Mouse (Mus musculus) megakaryocyte, embryonic 14.5 days (primary cell): Measurements from ENCODE around the gene Ctsf. TPM values are rescaled to one million over a fixed set of nuclear protein-coding genes. Genes with fewer than 3 reads are reported as not detected.
"Not testable (repeated sequence)": the region's sequence is repeated elsewhere in the genome, so short reads cannot be mapped to it uniquely, and the experiment has no call there.

ENCODE experiments used
- H3K27me3 ChIP-seq: replicated peaks from 2 replicates; pipeline ENCODE3; 2012; ENCODE audit warnings: inconsistent platforms
- H3K36me3 ChIP-seq: replicated peaks from 2 replicates; pipeline ENCODE3; 2012; ENCODE audit warnings: low read length, inconsistent platforms, mixed read lengths
- H3K4me1 ChIP-seq: 2 replicates; pipeline ENCODE4 v1.6.1; 2012; ENCODE audit warnings: inconsistent platforms
- H3K4me3 ChIP-seq: replicated peaks from 2 replicates; pipeline ENCODE3; 2012; ENCODE audit warnings: moderate library complexity, mild to moderate bottlenecking, inconsistent platforms
- H3K9me3 ChIP-seq: 2 replicates; pipeline ENCODE4 v1.6.1; 2012; ENCODE audit warnings: inconsistent platforms
- FLI1 ChIP-seq: IDR thresholded peaks from 2 replicates; pipeline ENCODE4 v1.6.1; 2012; ENCODE audit warnings: low read length, inconsistent platforms, mixed read lengths
- GATA1 ChIP-seq: IDR thresholded peaks from 3 replicates; pipeline ENCODE4 v1.6.1; 2012; ENCODE audit warnings: mixed read lengths, low read length, inconsistent platforms, borderline replicate concordance
- polyA plus RNA-seq: library from polyadenylated mRNA; stranded (reverse); fragments of >175 nt; gene quantifications from 2 replicates; pipeline ENCODE4 v1.2.3, GENCODE M21; 2012; ENCODE audit warnings: low replicate concordance; ENCODE audit not compliant: insufficient read depth

Gene Ctsf
- polyA plus RNA-seq, 1 experiment, result 7.3 TPM

DNA sequence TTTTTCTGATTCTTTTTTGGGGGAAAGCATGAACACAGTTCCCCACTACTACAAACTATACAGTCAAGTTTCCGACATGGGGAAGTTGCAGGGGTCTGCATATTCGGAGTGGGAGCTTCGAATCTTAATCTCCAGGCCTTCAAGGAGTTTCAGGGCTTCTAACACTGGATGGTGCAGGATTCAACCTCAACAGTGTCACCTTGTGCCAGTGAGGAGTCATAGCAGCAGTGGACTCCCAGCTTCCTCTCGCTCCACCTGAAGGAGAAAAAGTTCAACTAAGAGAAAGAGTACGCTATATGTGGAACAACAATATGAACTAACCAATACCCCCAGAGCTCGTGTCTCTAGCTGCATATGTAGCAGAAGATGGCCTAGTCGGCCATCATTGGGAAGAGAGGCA, 7.4 kb upstream of the Ctsf start:
- Histone ChIP-seq H3K27me3 (peaks cover 35% of the 10 kb centered on the region), H3K4me1 (peaks cover 3% of the 10 kb centered on the region; the same call in 1 of the 2 replicates), H3K36me3 (no peaks in the 10 kb centered on the region), H3K4me3 (no peak overlapping the region), H3K9me3 (no peaks in the 10 kb centered on the region)
- no peak for TF ChIP-seq FLI1
- TF ChIP-seq GATA1, result no peak

DNA sequence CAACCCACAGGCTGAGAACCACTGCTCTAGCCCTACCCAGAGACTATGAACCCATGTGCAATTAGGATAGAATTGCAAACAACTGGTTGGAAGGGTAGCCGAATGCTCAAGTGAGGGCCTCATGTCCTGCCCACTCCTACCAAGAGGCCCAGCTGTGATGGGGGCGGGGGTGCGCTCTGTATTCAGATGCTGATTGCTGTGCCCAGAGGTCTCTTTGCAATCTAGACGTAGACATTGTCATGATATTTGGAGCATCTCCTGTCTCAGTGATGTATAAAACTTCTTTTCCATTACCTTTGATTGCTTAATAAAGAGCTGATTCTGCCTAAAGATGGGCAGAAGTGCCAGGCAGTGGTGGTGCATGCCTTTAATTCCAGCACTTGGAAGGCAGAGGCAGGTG, 5.1 kb upstream of the Ctsf start:
- TF ChIP-seq FLI1 (no peak), GATA1 (no peak)
- Histone ChIP-seq H3K9me3 (no peaks in the 10 kb centered on the region), H3K36me3 (no peaks in the 10 kb centered on the region), H3K27me3 (peaks cover 45% of the 10 kb centered on the region), H3K4me3 (no peak overlapping the region), H3K4me1 (peaks cover 4% of the 10 kb centered on the region; the same call in 1 of the 2 replicates)

DNA sequence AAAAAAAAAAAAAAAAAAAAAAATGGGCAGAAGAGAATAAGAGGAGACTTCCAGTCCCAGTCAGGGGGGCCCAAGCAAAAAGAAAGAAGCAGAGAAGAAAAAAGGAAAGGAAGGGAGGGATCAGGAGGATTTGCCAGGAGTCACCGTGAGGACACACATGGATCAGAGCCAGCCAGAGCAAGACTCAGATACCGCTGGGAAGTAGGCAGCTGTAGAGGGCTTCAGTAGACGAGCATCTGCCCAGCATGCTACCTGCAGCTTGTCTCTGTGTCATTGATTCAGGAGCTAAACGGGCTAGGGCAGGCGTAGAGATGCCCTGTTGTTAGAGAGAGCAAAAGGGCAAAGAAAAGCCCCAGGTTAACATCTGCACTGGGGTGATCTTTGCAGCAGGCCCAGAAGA, 4.6 kb upstream of the Ctsf start:
- TF ChIP-seq FLI1 (no peak), GATA1 (no peak)
- Histone ChIP-seq H3K9me3 (no peaks in the 10 kb centered on the region), H3K36me3 (no peaks in the 10 kb centered on the region), H3K4me3 (no peak overlapping the region), H3K27me3 (peaks cover 48% of the 10 kb centered on the region), H3K4me1 (peaks cover 8% of the 10 kb centered on the region)

DNA sequence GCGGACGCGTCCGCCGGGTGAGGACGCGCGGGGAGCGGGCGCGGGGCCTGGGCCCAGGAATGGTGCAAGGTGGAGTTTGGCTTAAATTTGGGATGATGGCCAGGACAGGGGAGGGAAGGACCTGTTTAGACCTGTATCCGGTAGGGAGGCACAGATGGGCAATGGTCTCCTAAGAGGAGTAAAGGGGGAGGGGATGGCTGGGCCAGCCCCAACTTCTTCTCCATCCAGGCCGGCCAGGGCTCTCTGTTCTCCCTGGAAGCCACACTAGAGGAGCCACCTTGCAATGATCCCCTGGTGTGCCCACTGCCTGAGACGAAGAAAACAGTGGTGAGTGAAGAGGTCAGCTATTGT, 515 bp downstream of the Ctsf start:
- peaks cover 12% of the 10 kb centered on the region for H3K4me1 ChIP-seq
- peaks cover 75% of the 10 kb centered on the region for H3K27me3 ChIP-seq
- no peaks in the 10 kb centered on the region for H3K9me3 ChIP-seq
- no peaks in the 10 kb centered on the region for H3K36me3 ChIP-seq
- no peak for TF ChIP-seq FLI1
- TF ChIP-seq GATA1, result no peak
- peak overlapping the region; percentile 90 for H3K4me3 ChIP-seq

DNA sequence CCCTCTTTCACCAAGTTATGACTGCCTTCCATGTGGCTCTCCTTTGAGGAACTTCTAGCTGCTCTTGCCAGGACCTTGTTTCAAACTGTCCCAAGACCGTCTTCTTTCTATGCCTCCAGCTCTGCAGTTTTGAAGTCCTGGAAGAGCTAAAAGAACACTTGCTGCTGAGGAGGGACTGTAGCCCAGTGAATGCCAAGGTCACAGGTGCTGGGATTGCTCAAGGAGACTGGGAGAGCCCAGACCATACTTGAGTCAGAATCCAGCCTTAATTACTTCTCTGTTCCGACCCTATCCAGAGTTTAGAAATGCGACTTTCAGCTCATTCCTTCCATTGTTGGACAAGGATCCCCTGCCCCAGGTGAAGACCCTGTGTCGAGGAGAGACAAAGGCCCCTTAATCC, 1.0 kb downstream of the Ctsf start:
- Histone ChIP-seq H3K36me3 (no peaks in the 10 kb centered on the region), H3K4me3 (no peak overlapping the region), H3K27me3 (peaks cover 72% of the 10 kb centered on the region), H3K4me1 (peaks cover 12% of the 10 kb centered on the region), H3K9me3 (no peaks in the 10 kb centered on the region)
- TF ChIP-seq GATA1 (no peak), FLI1 (no peak)

DNA sequence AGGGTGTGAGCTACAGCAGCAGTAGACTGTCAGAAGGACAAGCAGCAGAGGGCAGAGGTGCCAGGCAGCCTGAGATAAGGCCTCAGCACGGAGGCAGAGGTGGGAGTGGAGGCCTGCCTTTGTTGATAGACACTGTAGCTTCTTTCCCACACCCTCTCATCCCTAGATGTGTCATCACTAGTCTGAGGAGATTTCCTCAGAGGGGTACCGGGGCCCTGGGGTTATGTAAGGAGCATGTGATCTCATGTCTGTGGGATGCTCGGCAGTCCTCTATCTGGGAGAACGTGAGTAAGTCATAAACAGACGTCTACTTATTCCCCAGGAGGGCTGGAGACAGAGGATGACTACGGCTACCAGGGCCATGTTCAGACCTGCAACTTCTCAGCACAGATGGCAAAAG, 4.2 kb downstream of the Ctsf start:
- Histone ChIP-seq H3K4me1 (peaks cover 12% of the 10 kb centered on the region), H3K27me3 (peaks cover 83% of the 10 kb centered on the region), H3K36me3 (no peaks in the 10 kb centered on the region), H3K4me3 (no peak overlapping the region), H3K9me3 (peaks cover 5% of the 10 kb centered on the region; the same call in 1 of the 2 replicates)
- TF ChIP-seq FLI1 (no peak), GATA1 (no peak)

DNA sequence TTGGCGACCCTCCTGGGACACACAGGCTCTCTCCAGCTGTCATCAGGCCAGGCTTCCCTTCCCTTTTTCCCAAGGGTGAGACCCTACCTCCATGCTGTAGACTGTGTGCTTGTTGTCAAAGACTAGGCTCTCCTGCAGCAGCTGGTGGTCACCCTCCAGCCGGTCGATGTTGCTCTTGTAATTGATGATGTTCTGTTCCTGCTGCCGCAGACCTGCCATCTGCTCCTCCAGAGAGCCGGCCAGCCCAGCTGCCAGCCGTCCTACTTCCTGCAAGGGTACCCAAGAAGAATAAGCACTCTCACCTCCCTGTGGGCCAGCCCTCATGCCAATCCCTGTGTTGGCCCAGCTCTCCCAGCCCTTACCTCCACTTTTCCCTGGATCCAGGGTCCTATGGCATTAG, 8.1 kb downstream of the Ctsf start:
- no peak for TF ChIP-seq GATA1
- TF ChIP-seq FLI1, result no peak
- H3K36me3 ChIP-seq, result no peaks in the 10 kb centered on the region
- peaks cover 10% of the 10 kb centered on the region for H3K4me1 ChIP-seq
- peaks cover 5% of the 10 kb centered on the region; the same call in 1 of the 2 replicates for H3K9me3 ChIP-seq
- peaks cover 76% of the 10 kb centered on the region for H3K27me3 ChIP-seq
- no peak overlapping the region for H3K4me3 ChIP-seq

DNA sequence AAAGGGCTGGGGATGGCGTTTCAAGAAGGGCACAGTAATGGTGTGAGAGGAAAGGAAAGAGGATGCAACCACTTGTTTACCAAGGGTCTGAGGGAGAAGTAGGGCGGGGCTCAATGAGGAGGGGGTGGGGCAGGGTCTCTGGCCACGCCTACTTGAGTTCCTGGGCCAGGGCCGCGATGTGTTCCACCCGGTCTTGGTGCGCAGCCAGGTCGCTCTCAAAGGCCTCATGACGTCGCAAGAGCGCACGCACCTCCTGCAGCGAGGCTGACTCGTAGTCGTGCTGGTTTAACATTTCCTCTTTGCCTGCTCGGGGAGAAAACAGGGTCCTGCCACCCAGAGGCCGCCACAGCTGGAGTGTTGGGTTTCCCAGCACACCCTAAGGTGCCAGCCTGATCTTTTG, 10.2 kb downstream of the Ctsf start:
- H3K27me3 ChIP-seq, result peaks cover 73% of the 10 kb centered on the region
- H3K36me3 ChIP-seq, result no peaks in the 10 kb centered on the region
- H3K4me3 ChIP-seq, result peak overlapping the region; percentile 85
- peaks cover 10% of the 10 kb centered on the region for H3K4me1 ChIP-seq
- H3K9me3 ChIP-seq, result peaks cover 5% of the 10 kb centered on the region; the same call in 1 of the 2 replicates
- no peak for TF ChIP-seq GATA1
- TF ChIP-seq FLI1, result no peak

DNA sequence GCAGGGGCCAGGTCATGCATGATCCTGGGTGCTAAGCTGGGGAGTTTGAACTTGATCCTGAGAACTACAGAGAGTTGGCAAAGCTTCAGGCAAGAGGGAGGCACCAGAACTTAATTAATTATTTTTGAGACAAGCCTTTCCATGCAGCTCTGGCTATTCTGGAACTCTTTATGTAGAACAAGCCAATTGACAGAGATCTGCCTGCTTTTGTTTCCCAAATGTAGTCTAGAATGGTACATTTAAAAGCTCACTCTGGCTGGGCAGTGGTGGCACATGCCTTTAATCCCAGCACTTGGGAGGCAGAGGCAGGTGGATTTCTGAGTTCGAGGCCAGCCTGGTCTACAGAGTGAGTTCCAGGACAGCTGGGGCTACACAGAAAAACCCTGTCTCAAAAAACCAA, 19.7 kb downstream of the Ctsf start:
- H3K4me3 ChIP-seq, H3K36me3 ChIP-seq, H3K9me3 ChIP-seq: not testable (repeated sequence)
- Histone ChIP-seq H3K27me3 (peaks cover 57% of the 10 kb centered on the region), H3K4me1 (peaks cover 30% of the 10 kb centered on the region)

DNA sequence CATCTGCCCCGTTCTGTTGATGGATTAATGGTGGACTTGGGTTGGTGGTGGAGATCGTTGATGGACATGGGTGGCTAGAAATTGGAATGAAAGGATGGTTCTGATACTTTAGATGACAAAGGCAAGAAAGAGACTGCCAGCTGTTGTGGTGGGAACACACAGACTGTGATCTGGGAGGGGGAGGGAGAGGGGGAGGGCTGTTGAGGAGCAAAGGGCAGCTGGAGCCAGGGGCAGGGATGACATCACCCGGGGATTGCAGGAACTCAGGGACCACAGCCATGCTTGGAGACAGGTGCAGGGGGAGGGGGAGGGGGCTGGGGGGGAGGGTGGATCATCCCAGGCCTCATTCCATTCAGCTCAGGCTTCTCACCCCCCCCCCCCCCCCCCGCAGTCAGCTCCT, 21.3 kb downstream of the Ctsf start:
- peaks cover 44% of the 10 kb centered on the region for H3K27me3 ChIP-seq
- H3K36me3 ChIP-seq, result peaks cover 14% of the 10 kb centered on the region
- no peaks in the 10 kb centered on the region for H3K9me3 ChIP-seq
- H3K4me1 ChIP-seq, result peaks cover 45% of the 10 kb centered on the region
- no peak overlapping the region for H3K4me3 ChIP-seq
- TF ChIP-seq FLI1 (no peak), GATA1 (no peak)

DNA sequence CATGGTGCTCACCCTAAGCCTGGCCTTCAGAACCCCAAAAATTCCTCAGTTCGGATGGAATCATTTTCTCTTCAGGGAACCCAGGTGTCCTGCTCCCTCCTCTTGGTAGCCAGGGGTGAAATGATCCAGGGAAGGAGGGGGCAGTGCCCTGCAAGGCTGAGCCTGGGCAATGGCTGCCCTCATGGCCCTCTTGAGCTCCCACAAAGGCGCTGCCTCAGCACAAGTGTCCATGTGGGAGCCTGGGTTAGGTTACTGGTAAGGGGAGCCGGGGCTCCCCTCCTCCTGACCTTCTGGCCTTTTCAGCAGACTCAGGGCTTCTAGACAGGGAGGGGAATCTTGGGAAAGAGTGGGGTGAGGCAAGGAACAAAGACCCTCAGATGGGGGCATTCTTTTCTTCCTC, 21.8 kb downstream of the Ctsf start:
- TF ChIP-seq FLI1, result no peak
- TF ChIP-seq GATA1, result no peak
- peaks cover 39% of the 10 kb centered on the region for H3K27me3 ChIP-seq
- no peak overlapping the region for H3K4me3 ChIP-seq
- peaks cover 19% of the 10 kb centered on the region for H3K36me3 ChIP-seq
- no peaks in the 10 kb centered on the region for H3K9me3 ChIP-seq
- H3K4me1 ChIP-seq, result peaks cover 50% of the 10 kb centered on the region
